In the genomic region with DNA sequence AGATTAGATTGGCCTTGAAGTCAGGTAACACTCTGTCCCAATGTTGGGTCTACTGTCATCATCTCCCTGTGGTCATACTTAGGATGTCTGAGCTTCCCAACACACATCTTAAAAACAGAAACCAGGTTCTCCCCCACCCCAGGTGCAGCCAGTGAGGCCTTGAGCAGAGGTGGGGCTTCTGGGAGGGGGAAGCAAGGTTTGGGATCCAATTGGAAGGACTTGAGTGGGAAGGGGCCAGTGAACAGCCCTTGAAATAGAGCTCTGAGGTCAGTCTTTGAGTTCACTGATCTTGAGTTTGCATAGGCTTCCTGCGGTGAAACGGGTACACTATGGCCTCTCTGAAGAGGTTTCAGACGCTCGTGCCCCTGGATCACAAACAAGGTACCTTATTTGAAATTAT, we compare ENCODE assay signal across 9 mouse cellular contexts. TPM values are rescaled to one million over a fixed set of nuclear protein-coding genes. Genes with fewer than 3 reads are reported as not detected.
DNase-seq lines count a peak whose midpoint lies in the region; ATAC-seq and TF ChIP-seq lines count a peak whose summit lies in the region.
"Had no signal": no experiment of that assay in that cellular context is flagged by ENCODE, and none has a peak within 500 bp of the region (broad histone marks: within the 10 kb centered on the region; RNA-seq: fewer than 3 reads in every experiment).

A gene (plus strand): TSS at position 290 of the 400 bp plus-strand sequence.

- H3K9me3 ChIP-seq in neural tube, embryonic 11.5 days (ENCODE audit: control insufficient read depth, low read length), result no peaks in the 10 kb centered on the region
- no peaks in the 10 kb centered on the region for H3K9me3 ChIP-seq in limb, embryonic 15.5 days
- H3K9me3 ChIP-seq in stomach, embryonic 15.5 days, result no peaks in the 10 kb centered on the region

- intact Hi-C loops in gastrocnemius, adult 2 months (cut with DNase I), result no loop called here
- intact Hi-C loops in gastrocnemius, postnatal 36 days (cut with DNase I), result no loop called here

- ATAC-seq in neural tube, embryonic 11.5 days (ENCODE audit: insufficient read depth, low FRiP score, low TSS enrichment), result no peak
- ATAC-seq in limb, embryonic 15.5 days (ENCODE audit: insufficient number of reproducible peaks, low FRiP score, low TSS enrichment, low read depth), result no peak
- ATAC-seq in stomach, embryonic 15.5 days (ENCODE audit: insufficient read depth, low FRiP score, low read depth), result no peak
- ATAC-seq in inflammation-experienced regulatory T-cells, adult 6 months, result no peak

- peak within 1 kb of the TSS; percentile 77 for H3K4me2 ChIP-seq in neural tube, embryonic 11.5 days (ENCODE audit: low read depth)
- peak within 1 kb of the TSS; percentile 88 for H3K4me2 ChIP-seq in limb, embryonic 15.5 days
- H3K4me2 ChIP-seq in stomach, embryonic 15.5 days, result peak within 1 kb of the TSS; percentile 94

- TF ChIP-seq CTCF in gastrocnemius, adult 2 months (IDR thresholded peaks at IDR 0.05), result no peak

- peak within 1 kb of the TSS; percentile 75 for H3K4me3 ChIP-seq in gastrocnemius, adult 2 months
- H3K4me3 ChIP-seq in neural tube, embryonic 11.5 days (ENCODE audit: low read depth, low read length), result peak within 1 kb of the TSS; percentile 42
- peak within 1 kb of the TSS; percentile 42 for H3K4me3 ChIP-seq in limb, embryonic 15.5 days
- peak within 1 kb of the TSS; percentile 45 for H3K4me3 ChIP-seq in stomach, embryonic 15.5 days (replicated peaks)

- no peaks in the 10 kb centered on the region for H3K36me3 ChIP-seq in neural tube, embryonic 11.5 days (ENCODE audit: control insufficient read depth, insufficient read depth, low read length)
- no peaks in the 10 kb centered on the region for H3K36me3 ChIP-seq in limb, embryonic 15.5 days
- H3K36me3 ChIP-seq in stomach, embryonic 15.5 days, result no peaks in the 10 kb centered on the region

- peaks cover 4% of the 10 kb centered on the region; the same call in 1 of the 2 replicates for H3K27me3 ChIP-seq in neural tube, embryonic 11.5 days (ENCODE audit: control insufficient read depth, insufficient read depth, low read length)
- peaks cover 26% of the 10 kb centered on the region for H3K27me3 ChIP-seq in limb, embryonic 15.5 days
- 0 out of 2 replicates have a peak, but pooled peaks cover 6% of the 10 kb centered on the region for H3K27me3 ChIP-seq in stomach, embryonic 15.5 days (replicated peaks)

- DNase-seq in gastrocnemius, adult 2 months, result no peak
- no peak for DNase-seq in gastrocnemius, postnatal 36 days
- no peak for DNase-seq in neural tube, embryonic 11.5 days (ENCODE audit: low spot score)
- DNase-seq in neural tube, embryonic 10.5 days (ENCODE audit: extremely low spot score, low spot score), result no peak
- no peak for DNase-seq in urinary bladder, postnatal 10 days (ENCODE audit: low spot score)

- WGBS in neural tube, embryonic 11.5 days, result 90% methylated on average over 4 of the region's 4 CpGs
- WGBS in limb, embryonic 15.5 days, result 95% methylated on average over 4 of the region's 4 CpGs
- 90% methylated on average over 4 of the region's 4 CpGs for WGBS in stomach, embryonic 15.5 days

- peak within 1 kb of the TSS; percentile 35; the same call in 1 of the 2 replicates for H3K27ac ChIP-seq in gastrocnemius, adult 2 months
- H3K27ac ChIP-seq in neural tube, embryonic 11.5 days (ENCODE audit: low read depth, low read length), result no peak within 1 kb of the TSS
- no peak within 1 kb of the TSS for H3K27ac ChIP-seq in limb, embryonic 15.5 days
- no peak within 1 kb of the TSS for H3K27ac ChIP-seq in stomach, embryonic 15.5 days
- H3K27ac ChIP-seq: macrophage had no signal

- no peaks in the 10 kb centered on the region for H3K4me1 ChIP-seq in neural tube, embryonic 11.5 days (ENCODE audit: control insufficient read depth, insufficient read depth, low read length)
- peaks cover 10% of the 10 kb centered on the region for H3K4me1 ChIP-seq in limb, embryonic 15.5 days
- H3K4me1 ChIP-seq in stomach, embryonic 15.5 days, result peaks cover 11% of the 10 kb centered on the region

- peak within 1 kb of the TSS; percentile 56 for H3K9ac ChIP-seq in neural tube, embryonic 11.5 days (ENCODE audit: low read length)
- H3K9ac ChIP-seq in limb, embryonic 15.5 days, result peak within 1 kb of the TSS; percentile 28; the same call in 1 of the 2 replicates
- 0 out of 2 replicates have a peak within 1 kb of the TSS, but pooled peaks have one; percentile 6 for H3K9ac ChIP-seq in stomach, embryonic 15.5 days

RNA-seq across cellular contexts. Expression of the gene that starts here (rescaled TPM):
- not detected for total RNA-seq in gastrocnemius, adult 2 months (2021)
- not detected for total RNA-seq in gastrocnemius, postnatal 36 days (2021)
- polyA plus RNA-seq in neural tube, embryonic 11.5 days (2014; fragmentation: Nextera tagmentation; extraction: Ambion mirVana), result not detected in 2 replicates
- polyA plus RNA-seq in limb, embryonic 15.5 days (2015; fragmentation: Nextera tagmentation; extraction: Ambion mirVana), result not detected in 2 replicates
- not detected in 2 replicates for polyA plus RNA-seq in stomach, embryonic 15.5 days (2015; fragmentation: Nextera tagmentation; extraction: Ambion mirVana)
- not detected for polyA plus RNA-seq in inflammation-experienced regulatory T-cells, adult 6 months (2017; shearing (Covaris generic))
- polyA plus RNA-seq: macrophage had no signal

Comparison
In these comparisons a context has a peak if more than half of its experiments do, and no peak if none do; other contexts are left out.
1. H3K9ac ChIP-seq: peak in every context shown above with its lines; median percentile 56 in neural tube, embryonic 11.5 days; 28 in limb, embryonic 15.5 days; 6 in stomach, embryonic 15.5 days.